Mouse (Mus musculus) ES-E14 (cell line): ENCODE results near the gene Gm36210. TPM values are rescaled to one million over a fixed set of nuclear protein-coding genes. Genes with fewer than 3 reads are reported as not detected.

ENCODE experiments used
- DNase-seq: peaks from one replicate; pipeline ENCODE4 v3.0.0-alpha.2; 2013; ENCODE audit warnings: low read depth, low spot score
- H3K27ac ChIP-seq: 2 replicates; pipeline ENCODE4 v1.5.1; 2012; ENCODE audit warnings: low read depth, mild to moderate bottlenecking, low read length, moderate library complexity, mixed read lengths; ENCODE audit not compliant: poor library complexity, insufficient read depth, severe bottlenecking
- H3K36me3 ChIP-seq: 2 replicates; pipeline ENCODE4 v1.6.1; 2012; ENCODE audit warnings: mild to moderate bottlenecking, low read length, moderate library complexity, mixed read lengths; ENCODE audit not compliant: control insufficient read depth, poor library complexity, insufficient read depth, severe bottlenecking
- H3K4me1 ChIP-seq, 2 experiments: fragments of 150-350 bp in 1 of 2; sonication (generic) in 1 of 2; 2 replicates each; pipeline ENCODE4 v1.6.1; 2012; ENCODE audit warnings: low read length in 2 of 2, mild to moderate bottlenecking in 1 of 2, mixed read lengths in 1 of 2; ENCODE audit not compliant: control insufficient read depth in 2 of 2, insufficient read depth in 2 of 2, poor library complexity in 1 of 2
- H3K4me3 ChIP-seq, 2 experiments: fragments of 150-350 bp in 1 of 2; sonication (generic) in 1 of 2; 2 replicates each; pipeline ENCODE4 v1.5.1; 2012; ENCODE audit warnings: low read length in 2 of 2, low read depth in 1 of 2, mild to moderate bottlenecking in 1 of 2, mixed read lengths in 1 of 2; ENCODE audit not compliant: insufficient read depth in 1 of 2, poor library complexity in 1 of 2, severe bottlenecking in 1 of 2
- H3K9ac ChIP-seq: 2 replicates; pipeline ENCODE4 v1.6.1; 2012; ENCODE audit warnings: low read depth, mild to moderate bottlenecking, low read length, mixed read lengths; ENCODE audit not compliant: poor library complexity, insufficient read depth, severe bottlenecking
- H3K9me3 ChIP-seq: fragments of 150-350 bp; sonication (generic); 2 replicates; pipeline ENCODE4 v1.6.1; 2012; ENCODE audit warnings: low read depth, mild to moderate bottlenecking, low read length; ENCODE audit not compliant: control insufficient read depth, insufficient read depth
- CHD2 ChIP-seq: IDR thresholded peaks from 2 replicates; pipeline ENCODE4 v1.6.1; 2014; ENCODE audit warnings: mild to moderate bottlenecking, low read depth, low read length, inconsistent platforms
- HCFC1 ChIP-seq: IDR thresholded peaks from 2 replicates; pipeline ENCODE4 v1.6.1; 2012; ENCODE audit warnings: low read length, inconsistent platforms, borderline replicate concordance; ENCODE audit not compliant: insufficient read depth
- MAFK ChIP-seq: IDR thresholded peaks from 2 replicates; pipeline ENCODE4 v1.6.1; 2014; ENCODE audit warnings: mild to moderate bottlenecking, low read depth, low read length, inconsistent platforms; ENCODE audit not compliant: insufficient read depth
- ZC3H11A ChIP-seq: IDR thresholded peaks from 2 replicates; pipeline ENCODE4 v1.6.1; 2012; ENCODE audit warnings: low read depth, mild to moderate bottlenecking, inconsistent platforms, low read length, borderline replicate concordance
- ZNF384 ChIP-seq: IDR thresholded peaks from 2 replicates; pipeline ENCODE4 v1.6.1; 2012; ENCODE audit warnings: low read depth, low read length, inconsistent platforms
- in situ Hi-C, 2 experiments: fragments of 600-800 bp; cut with MboI; formaldehyde crosslinking; loops; one replicate each; pipeline ENCODE4 v1.15.1; 2025; ENCODE audit warnings: low sequenced_read_pairs in 2 of 2, inconsistent platforms in 1 of 2; ENCODE audit not compliant: unreplicated experiment in 2 of 2
- total RNA-seq: library from RNA; depleted of rRNA; stranded (reverse); fragments of 300-350 nt; gene quantifications from 2 replicates; pipeline ENCODE4 v1.2.3, GENCODE M21; 2012

Gene Gm36210
- total RNA-seq, 1 experiment: 2.2 TPM

- Histone ChIP-seq H3K4me1 (peaks cover under 1 to 28% of the 10 kb centered on the region in 2 experiments; a peak in 2 of 4 replicates), H3K9ac (peak overlapping the region; percentile 73), H3K27ac (no peak overlapping the region; the same call in 1 of the 2 replicates), H3K9me3 (no peaks in the 10 kb centered on the region), H3K4me3 (peak overlapping the region; percentile 91 to 95), H3K36me3 (peaks cover 13% of the 10 kb centered on the region)
- 0 out of 2 replicates have a peak, but pooled peaks have one; percentile 5 for TF ChIP-seq CHD2
- TF ChIP-seq MAFK: no peak
- no peak for TF ChIP-seq HCFC1
- no peak for TF ChIP-seq ZC3H11A
- no peak for TF ChIP-seq ZNF384
- in situ Hi-C loops: loop anchor here in 1 of 2 experiments (10.0 kb wide), 1 partner anchor 371 kb away; the partner anchor contains the start of gene Syt5
- no peak for DNase-seq
Observed at GRCm38 (mm10) chr7:4915669-4916416, 9.5 kb upstream of the Gm36210 start.

GRCm38 (mm10) chr7:4915007-4915665 lies 8.8 kb upstream of the Gm36210 start, which contains the start of gene Zfp628:
TSS of gene Zfp628 (plus strand) at chr7:4915217.
- in situ Hi-C loops: loop anchor here in 1 of 2 experiments (10.0 kb wide), 1 partner anchor 370 kb away; the partner anchor contains the start of gene Syt5
- DNase-seq: peak; percentile 95

GRCm38 (mm10) chr7:4912248-4912647 lies 5.9 kb upstream of the Gm36210 start:
- TF ChIP-seq MAFK: no peak
- Histone ChIP-seq H3K9me3 (no peaks in the 10 kb centered on the region), H3K4me3 (peak overlapping the region; percentile 82 to 90), H3K36me3 (peaks cover 23% of the 10 kb centered on the region), H3K27ac (peak overlapping the region; percentile 82; the same call in 1 of the 2 replicates), H3K9ac (peak overlapping the region; percentile 88), H3K4me1 (peaks cover 0 to 16% of the 10 kb centered on the region in 2 experiments; a peak in 2 of 4 replicates)
- DNase-seq: peak; percentile 95
- in situ Hi-C loops: loop anchor here in 1 of 2 experiments (10.0 kb wide), 1 partner anchor 367 kb away; the partner anchor contains the start of gene Syt5

More at GRCm38 (mm10) chr7:4915007-4915665, 8.8 kb upstream of the Gm36210 start, which contains the start of gene Zfp628:
- Histone ChIP-seq H3K9ac (peak within 1 kb of the TSS; percentile 97), H3K4me1 (peaks cover 0 to 26% of the 10 kb centered on the region in 2 experiments; a peak in 2 of 4 replicates), H3K4me3 (peak within 1 kb of the TSS; percentile 91 to 95), H3K27ac (peak within 1 kb of the TSS; percentile 95), H3K9me3 (no peaks in the 10 kb centered on the region), H3K36me3 (peaks cover 16% of the 10 kb centered on the region)
- TF ChIP-seq MAFK (no peak), CHD2 (0 out of 2 replicates have a peak, but pooled peaks have one; percentile 9), HCFC1 (peak; percentile 65; the same call in 1 of the 2 replicates), ZC3H11A (no peak)

- Histone ChIP-seq H3K4me1 (peaks cover 0 to 19% of the 10 kb centered on the region in 2 experiments; a peak in 3 of 4 replicates), H3K36me3 (peaks cover 23% of the 10 kb centered on the region), H3K9me3 (no peaks in the 10 kb centered on the region), H3K27ac (peak overlapping the region; percentile 82; the same call in 1 of the 2 replicates), H3K9ac (peak overlapping the region; percentile 88), H3K4me3 (peak overlapping the region; percentile 82 to 90)
- peak; percentile 81 for DNase-seq
- in situ Hi-C loops: loop anchor here in 1 of 2 experiments (10.0 kb wide), 1 partner anchor 367 kb away; the partner anchor contains the start of gene Syt5
- no peak for TF ChIP-seq CHD2
- no peak for TF ChIP-seq ZC3H11A
- no peak for TF ChIP-seq ZNF384
- no peak for TF ChIP-seq MAFK
Observed at GRCm38 (mm10) chr7:4911561-4911960, 5.2 kb upstream of the Gm36210 start.
